Mouse (Mus musculus) forebrain, postnatal 0 days (tissue): ENCODE data around the gene Iqcn. TPM values are rescaled to one million over a fixed set of nuclear protein-coding genes. Genes with fewer than 3 reads are reported as not detected.

Experiments
- ATAC-seq: fragments of 200-750 bp; cut with Nextera tagmentation; 2 replicates; pipeline ENCODE4 v1.8.0; 2017; ENCODE audit warnings: mild to moderate bottlenecking, moderate library complexity
- DNase-seq: peaks from one replicate; pipeline ENCODE4 v3.0.0-alpha.2; 2015
- H3K27ac ChIP-seq: fragments of 300-500 bp; sonication (generic); 2 replicates; pipeline ENCODE4 v1.5.1; 2014; ENCODE audit warnings: low read depth, mild to moderate bottlenecking, antibody characterized with exemption, low read length, moderate library complexity, mixed read lengths
- H3K27me3 ChIP-seq: fragments of 300-500 bp; sonication (generic); 2 replicates; pipeline ENCODE4 v1.6.1; 2014; ENCODE audit warnings: mild to moderate bottlenecking, low read length, mixed read lengths; ENCODE audit not compliant: insufficient read depth
- H3K36me3 ChIP-seq: fragments of 300-500 bp; sonication (generic); 2 replicates; pipeline ENCODE4 v1.6.1; 2014; ENCODE audit warnings: mild to moderate bottlenecking, moderate library complexity; ENCODE audit not compliant: insufficient read depth
- H3K4me1 ChIP-seq: fragments of 300-500 bp; sonication (generic); 2 replicates; pipeline ENCODE4 v1.6.1; 2014; ENCODE audit warnings: antibody characterized with exemption; ENCODE audit not compliant: insufficient read depth
- H3K4me2 ChIP-seq: fragments of 300-500 bp; sonication (generic); 2 replicates; pipeline ENCODE4 v1.6.1; 2014; ENCODE audit warnings: low read depth, mild to moderate bottlenecking, moderate library complexity
- H3K4me3 ChIP-seq: fragments of 300-500 bp; sonication (generic); 2 replicates; pipeline ENCODE4 v1.5.1; 2014; ENCODE audit warnings: low read depth, low read length, mixed read lengths
- H3K9ac ChIP-seq: fragments of 300-500 bp; sonication (generic); 2 replicates; pipeline ENCODE4 v1.6.1; 2014; ENCODE audit warnings: mild to moderate bottlenecking
- H3K9me3 ChIP-seq: fragments of 300-500 bp; sonication (generic); 2 replicates; pipeline ENCODE4 v1.6.1; 2016; ENCODE audit warnings: low read length
- CTCF ChIP-seq: sonication (generic); IDR thresholded peaks from 2 replicates; pipeline ENCODE4 v1.5.1; 2016; ENCODE audit warnings: antibody characterized with exemption, control low read depth, low read depth
- WGBS: fragments of 180-500 bp; shearing (Covaris S2); extraction: QIAGEN DNeasy Blood & Tissue Kit; methylation state at CpG from one replicate; pipeline ENCODE4 v1.1.7; 2014; 5-methylcytosine and 5-hydroxymethylcytosine counted together
- polyA plus RNA-seq: library from polyadenylated mRNA; unstranded; fragments of >200 nt; fragmentation: Nextera tagmentation; extraction: Ambion mirVana; gene quantifications from 2 replicates; pipeline ENCODE4 v1.2.1, GENCODE M21; 2015
- total RNA-seq: library from RNA; depleted of rRNA; stranded (reverse); fragments of >200 nt; gene quantifications from 2 replicates; pipeline ENCODE4 v1.2.3, GENCODE M21; 2014

Iqcn gene
- total and polyA plus RNA-seq, 2 experiments from 2014 or later, result 0.08 to 0.33 TPM

GRCm38 (mm10) chr8:70729808-70730475 is 26.7 kb downstream of the Iqcn start:
- no peak for DNase-seq
- H3K4me1 ChIP-seq, result no peaks in the 10 kb centered on the region
- H3K36me3 ChIP-seq, result no peaks in the 10 kb centered on the region
- ATAC-seq, result no peak
- 6% methylated on average over 34 of the region's 34 CpGs for WGBS
- no peak overlapping the region for H3K9ac ChIP-seq
- H3K4me3 ChIP-seq, result no peak overlapping the region
- peaks cover 22% of the 10 kb centered on the region for H3K27me3 ChIP-seq
- H3K27ac ChIP-seq, result no peak overlapping the region
- TF ChIP-seq CTCF, result peak; percentile 37
- H3K4me2 ChIP-seq, result peak overlapping the region; percentile 32
- H3K9me3 ChIP-seq, result no peaks in the 10 kb centered on the region

GRCm38 (mm10) chr8:70730956-70731355 is 27.7 kb downstream of the Iqcn start:
- Histone ChIP-seq H3K9me3 (no peaks in the 10 kb centered on the region), H3K4me3 (no peak overlapping the region), H3K4me1 (no peaks in the 10 kb centered on the region), H3K9ac (no peak overlapping the region), H3K36me3 (no peaks in the 10 kb centered on the region), H3K27ac (no peak overlapping the region), H3K4me2 (no peak overlapping the region), H3K27me3 (peaks cover 22% of the 10 kb centered on the region)
- no peak for ATAC-seq
- TF ChIP-seq CTCF, result no peak
- no peak for DNase-seq
- WGBS, result 90% methylated on average over 4 of the region's 4 CpGs

GRCm38 (mm10) chr8:70737705-70738104 is 34.4 kb downstream of the Iqcn start:
- Histone ChIP-seq H3K4me1 (no peaks in the 10 kb centered on the region), H3K4me3 (no peak overlapping the region), H3K27ac (no peak overlapping the region), H3K27me3 (peaks cover 7% of the 10 kb centered on the region), H3K4me2 (no peak overlapping the region), H3K9me3 (no peaks in the 10 kb centered on the region), H3K9ac (no peak overlapping the region), H3K36me3 (no peaks in the 10 kb centered on the region)
- 76% methylated on average over 5 of the region's 5 CpGs for WGBS
- ATAC-seq, result no peak
- DNase-seq, result no peak
- no peak for TF ChIP-seq CTCF

- Histone ChIP-seq H3K9me3 (no peaks in the 10 kb centered on the region), H3K36me3 (no peaks in the 10 kb centered on the region), H3K4me1 (no peaks in the 10 kb centered on the region), H3K4me3 (no peak overlapping the region), H3K27ac (no peak overlapping the region), H3K9ac (no peak overlapping the region), H3K27me3 (peaks cover 12% of the 10 kb centered on the region), H3K4me2 (no peak overlapping the region)
- no peak for ATAC-seq
- WGBS, result 78% methylated on average over 3 of the region's 3 CpGs
- TF ChIP-seq CTCF, result no peak
- no peak for DNase-seq
These were observed 35.0 kb downstream of the Iqcn start for GRCm38 (mm10) chr8:70738211-70738610.

- peaks cover 31% of the 10 kb centered on the region for H3K27me3 ChIP-seq
These were observed 38.4 kb downstream of the Iqcn start for GRCm38 (mm10) chr8:70741661-70742060.

GRCm38 (mm10) chr8:70742176-70742575 is 38.9 kb downstream of the Iqcn start:
- Histone ChIP-seq H3K9ac (no peak overlapping the region), H3K4me3 (no peak overlapping the region), H3K9me3 (no peaks in the 10 kb centered on the region), H3K36me3 (no peaks in the 10 kb centered on the region), H3K4me2 (no peak overlapping the region), H3K4me1 (no peaks in the 10 kb centered on the region; the same call in 1 of the 2 replicates), H3K27ac (no peak overlapping the region), H3K27me3 (peaks cover 31% of the 10 kb centered on the region)
- 75% methylated on average over 11 of the region's 11 CpGs for WGBS
- ATAC-seq, result no peak
- TF ChIP-seq CTCF, result no peak
- DNase-seq, result no peak

More at GRCm38 (mm10) chr8:70741661-70742060, 38.4 kb downstream of the Iqcn start:
- Histone ChIP-seq H3K4me1 (no peaks in the 10 kb centered on the region; the same call in 1 of the 2 replicates), H3K27ac (no peak overlapping the region), H3K9ac (no peak overlapping the region), H3K4me2 (no peak overlapping the region), H3K9me3 (no peaks in the 10 kb centered on the region), H3K4me3 (no peak overlapping the region), H3K36me3 (no peaks in the 10 kb centered on the region)
- DNase-seq (no peak), ATAC-seq (no peak)
- 56% methylated on average over 5 of the region's 5 CpGs for WGBS
- no peak for TF ChIP-seq CTCF

- DNase-seq (no peak), ATAC-seq (no peak)
- Histone ChIP-seq H3K9me3 (no peaks in the 10 kb centered on the region), H3K27me3 (peaks cover 31% of the 10 kb centered on the region), H3K27ac (no peak overlapping the region), H3K9ac (no peak overlapping the region), H3K4me3 (peak overlapping the region; percentile 1; the same call in 1 of the 2 replicates), H3K36me3 (no peaks in the 10 kb centered on the region), H3K4me1 (no peaks in the 10 kb centered on the region; the same call in 1 of the 2 replicates), H3K4me2 (peak overlapping the region; percentile 56)
- no peak for TF ChIP-seq CTCF
- 3% methylated on average over 38 of the region's 38 CpGs for WGBS
These were observed 39.9 kb downstream of the Iqcn start for GRCm38 (mm10) chr8:70742981-70743655.
